Mouse (Mus musculus) G1E (cell line): Measurements from ENCODE around the gene Slc25a12. TPM values are rescaled to one million over a fixed set of nuclear protein-coding genes. Genes with fewer than 3 reads are reported as not detected.

Experiments
- ATAC-seq: 2 replicates; pipeline ENCODE4 v1.8.0; 2016; ENCODE audit warnings: mild to moderate bottlenecking; ENCODE audit not compliant: insufficient number of reproducible peaks, poor library complexity, low FRiP score, severe bottlenecking; ENCODE audit errors: extremely low read depth
- DNase-seq: peaks from one replicate; pipeline ENCODE4 v3.0.0; 2012; ENCODE audit warnings: low spot score
- H3K27me3 ChIP-seq: 2 replicates; pipeline ENCODE4 v1.6.1; 2012; ENCODE audit warnings: mild to moderate bottlenecking, low read length, inconsistent platforms; ENCODE audit not compliant: insufficient read depth
- H3K36me3 ChIP-seq: replicated peaks from 2 replicates; pipeline ENCODE3; 2012; ENCODE audit warnings: mild to moderate bottlenecking, inconsistent platforms
- H3K4me1 ChIP-seq: 2 replicates; pipeline ENCODE4 v1.6.1; 2012; ENCODE audit warnings: low read depth, low read length, inconsistent platforms, mixed read lengths; ENCODE audit not compliant: insufficient read depth
- H3K4me3 ChIP-seq: 2 replicates; pipeline ENCODE4 v1.5.1; 2012; ENCODE audit warnings: low read depth, mild to moderate bottlenecking, inconsistent platforms, low read length, moderate library complexity, mixed read lengths
- H3K9me3 ChIP-seq: replicated peaks from 2 replicates; pipeline ENCODE4 v1.6.1; 2012; ENCODE audit warnings: inconsistent platforms
- CTCF ChIP-seq: IDR thresholded peaks from 2 replicates; pipeline ENCODE4 v1.5.1; 2012; ENCODE audit warnings: low read depth, low read length, inconsistent platforms, mixed read lengths
- GATA1 ChIP-seq: IDR thresholded peaks from 2 replicates; pipeline ENCODE4 v1.6.1; 2012; ENCODE audit warnings: borderline replicate concordance, low read length, inconsistent platforms, mixed read lengths
- GATA2 ChIP-seq: IDR thresholded peaks from 2 replicates; pipeline ENCODE4 v1.6.1; 2012; ENCODE audit warnings: low read depth, low read length, inconsistent platforms, borderline replicate concordance
- POLR2AphosphoS5 ChIP-seq: IDR thresholded peaks from 2 replicates; pipeline ENCODE4 v1.6.1; 2012; ENCODE audit warnings: low read depth, low read length, inconsistent platforms; ENCODE audit not compliant: insufficient replicate concordance
- TAL1 ChIP-seq: conservative IDR thresholded peaks from 2 replicates; pipeline ENCODE4 v1.6.1; 2012; ENCODE audit warnings: low read depth, low read length, inconsistent platforms, mixed read lengths
- polyA plus RNA-seq: library from polyadenylated mRNA; stranded (reverse); fragments of >175 nt; gene quantifications from 2 replicates; pipeline ENCODE4 v1.2.3, GENCODE M21; 2012
- total RNA-seq, 2 experiments: library from RNA; stranded (forward) in 1 of 2; stranded (reverse) in 1 of 2; fragments of 200-1000 nt in 1 of 2; fragments of >200 nt in 1 of 2; fragmentation: Nextera tagmentation in 1 of 2; gene quantifications; 2 replicates each; pipeline ENCODE4 v1.2.3; 2014 to 2017

The Slc25a12 gene
- total and polyA plus RNA-seq, 3 experiments: 12.2 to 51.6 (median 39.3) TPM

DNA sequence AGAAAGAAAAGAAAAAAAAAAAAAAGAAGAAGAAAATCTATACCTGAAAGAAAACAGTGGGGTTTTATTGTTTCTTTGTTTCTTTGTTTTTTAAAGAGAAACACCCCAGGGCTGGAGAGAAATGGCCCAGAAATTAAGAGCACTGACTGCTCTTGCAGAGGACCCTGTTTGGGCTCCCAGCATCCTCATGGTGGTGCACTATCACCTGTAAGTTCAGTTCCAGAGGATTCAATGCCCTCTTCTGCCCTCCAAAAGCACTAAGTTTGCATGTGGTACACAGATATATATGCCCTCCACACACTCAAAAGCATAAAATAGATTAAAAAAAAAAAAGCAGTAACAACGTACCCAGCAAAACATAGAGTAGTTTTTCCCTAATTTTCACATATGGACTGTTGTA, 68.8 kb downstream of the Slc25a12 start:
- H3K4me1 ChIP-seq: no peaks in the 10 kb centered on the region
- no peak overlapping the region for H3K4me3 ChIP-seq
- peaks cover 81% of the 10 kb centered on the region for H3K36me3 ChIP-seq
- TF ChIP-seq CTCF (no peak), GATA2 (no peak), POLR2AphosphoS5 (no peak), GATA1 (no peak), TAL1 (no peak)
- H3K27me3 ChIP-seq: no peaks in the 10 kb centered on the region
- no peaks in the 10 kb centered on the region for H3K9me3 ChIP-seq
- DNase-seq: no peak
- no peak for ATAC-seq

DNA sequence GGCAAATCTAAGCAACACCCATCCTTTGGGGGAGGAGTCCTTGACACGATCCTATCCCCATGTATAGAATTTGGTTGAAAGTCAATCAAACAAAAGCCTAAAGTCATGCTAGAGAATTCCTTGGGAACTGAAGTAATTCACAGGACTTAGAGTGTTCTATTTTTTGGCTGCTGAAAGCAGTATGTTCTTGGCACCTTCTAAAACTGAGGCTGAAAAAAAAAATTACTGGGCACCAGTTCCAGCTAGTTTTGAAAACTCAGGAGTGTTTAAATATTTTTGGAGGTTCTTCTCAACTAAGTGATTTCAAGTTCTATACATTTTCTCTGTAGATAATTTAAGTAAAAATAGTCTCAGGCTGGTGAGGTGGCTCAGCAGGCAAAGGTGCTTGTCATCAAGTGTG, 70.0 kb downstream of the Slc25a12 start:
- H3K27me3 ChIP-seq: no peaks in the 10 kb centered on the region
- DNase-seq (no peak), ATAC-seq (no peak)
- H3K4me1 ChIP-seq: no peaks in the 10 kb centered on the region
- peaks cover 82% of the 10 kb centered on the region for H3K36me3 ChIP-seq
- no peak for TF ChIP-seq GATA1
- TF ChIP-seq TAL1: no peak
- TF ChIP-seq CTCF: no peak
- TF ChIP-seq POLR2AphosphoS5: no peak
- no peak for TF ChIP-seq GATA2
- no peaks in the 10 kb centered on the region for H3K9me3 ChIP-seq
- no peak overlapping the region for H3K4me3 ChIP-seq

DNA sequence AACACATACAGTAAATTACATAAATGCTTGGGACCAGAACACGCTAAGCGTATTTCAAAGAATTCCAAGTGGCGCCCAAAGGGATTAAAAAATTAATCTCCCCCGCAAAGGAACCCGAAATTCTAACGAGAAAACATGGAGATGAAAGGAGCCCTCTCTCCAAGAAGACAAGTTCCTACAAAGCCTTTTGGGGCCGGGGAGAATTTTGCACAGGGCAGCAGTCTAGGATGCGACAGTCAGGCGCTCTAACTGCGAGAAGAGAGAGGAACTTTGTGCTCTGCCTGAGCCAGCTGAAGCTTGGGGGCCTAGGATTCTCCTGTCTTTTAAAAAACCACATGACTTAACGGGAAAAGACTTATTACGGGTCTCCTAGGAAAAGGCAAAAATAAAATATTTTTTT, 71.7 kb downstream of the Slc25a12 start:
- ATAC-seq (no peak), DNase-seq (no peak)
- Histone ChIP-seq H3K36me3 (peaks cover 87% of the 10 kb centered on the region), H3K9me3 (no peaks in the 10 kb centered on the region), H3K4me1 (no peaks in the 10 kb centered on the region), H3K4me3 (no peak overlapping the region), H3K27me3 (no peaks in the 10 kb centered on the region)
- TF ChIP-seq POLR2AphosphoS5: no peak
- TF ChIP-seq TAL1: no peak
- no peak for TF ChIP-seq GATA2
- no peak for TF ChIP-seq CTCF
- TF ChIP-seq GATA1: no peak

DNA sequence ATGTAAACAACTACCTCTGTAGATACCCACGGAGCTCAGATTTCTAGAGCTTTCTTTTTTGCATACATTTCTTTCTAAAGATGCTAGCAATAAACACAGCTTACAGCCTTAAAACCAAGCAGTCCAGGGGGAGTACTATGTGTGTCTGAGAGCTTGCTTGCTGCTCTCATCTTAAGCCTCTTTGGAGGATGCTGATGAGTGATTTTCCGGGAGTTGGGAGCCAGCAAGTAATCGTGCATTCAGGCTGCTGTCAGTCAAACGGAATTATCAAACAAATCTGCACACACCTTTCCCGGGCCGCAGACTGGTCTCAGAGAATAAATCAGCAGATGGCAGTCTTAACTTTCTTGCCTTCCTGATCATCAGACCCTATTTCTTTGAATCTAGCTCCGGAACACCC, 73.1 kb downstream of the Slc25a12 start:
- Histone ChIP-seq H3K4me3 (no peak overlapping the region), H3K27me3 (no peaks in the 10 kb centered on the region), H3K9me3 (no peaks in the 10 kb centered on the region), H3K36me3 (peaks cover 87% of the 10 kb centered on the region), H3K4me1 (no peaks in the 10 kb centered on the region)
- DNase-seq: no peak
- no peak for ATAC-seq
- TF ChIP-seq CTCF (no peak), POLR2AphosphoS5 (no peak), TAL1 (no peak), GATA1 (no peak), GATA2 (no peak)

DNA sequence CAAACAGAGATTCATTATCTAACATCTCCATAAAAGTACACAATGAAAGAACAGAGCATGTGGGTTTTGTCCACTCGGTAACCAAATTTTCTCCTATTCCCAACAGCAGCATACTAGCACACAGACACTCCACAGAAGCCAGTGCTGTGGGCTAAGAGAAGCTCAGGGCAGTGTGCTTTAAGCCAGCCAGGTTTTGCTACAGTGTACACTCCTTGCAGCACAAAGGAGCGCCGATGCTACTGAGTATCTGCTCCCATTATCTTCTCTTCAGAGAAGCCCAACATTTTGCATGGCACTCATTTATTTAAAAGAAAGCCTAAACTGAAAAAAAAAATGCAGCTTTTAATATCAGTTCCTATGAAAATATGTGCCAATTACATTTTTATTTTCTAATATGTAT, 73.6 kb downstream of the Slc25a12 start:
- no peaks in the 10 kb centered on the region for H3K27me3 ChIP-seq

DNA sequence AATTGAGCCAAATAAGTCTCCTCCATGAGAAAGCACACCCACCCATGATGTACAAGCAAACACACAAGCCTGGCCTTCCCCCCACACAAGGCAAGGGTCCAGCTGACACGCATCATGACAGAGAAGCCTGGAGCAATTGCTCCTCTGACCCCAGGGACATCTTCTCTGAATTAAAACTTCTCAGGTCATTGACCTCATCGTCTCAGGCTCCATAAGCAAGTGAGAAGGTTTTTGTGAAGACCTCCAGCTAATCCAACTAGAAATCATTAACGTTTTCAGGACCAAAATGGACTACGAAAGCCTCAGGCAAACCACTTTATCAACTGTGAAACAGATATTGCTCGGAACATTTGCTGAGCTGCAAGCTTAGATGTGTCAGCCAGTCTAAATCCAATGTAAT, 76.0 kb downstream of the Slc25a12 start:
- peaks cover 88% of the 10 kb centered on the region for H3K36me3 ChIP-seq
- no peak for ATAC-seq

More for the DNA sequence above, 73.6 kb downstream of the Slc25a12 start:
- DNase-seq (no peak), ATAC-seq (no peak)
- H3K4me3 ChIP-seq: no peak overlapping the region
- H3K4me1 ChIP-seq: no peaks in the 10 kb centered on the region
- no peaks in the 10 kb centered on the region for H3K9me3 ChIP-seq
- TF ChIP-seq GATA1: no peak
- TF ChIP-seq TAL1: no peak
- no peak for TF ChIP-seq CTCF
- TF ChIP-seq GATA2: no peak
- TF ChIP-seq POLR2AphosphoS5: no peak
- peaks cover 87% of the 10 kb centered on the region for H3K36me3 ChIP-seq

DNA sequence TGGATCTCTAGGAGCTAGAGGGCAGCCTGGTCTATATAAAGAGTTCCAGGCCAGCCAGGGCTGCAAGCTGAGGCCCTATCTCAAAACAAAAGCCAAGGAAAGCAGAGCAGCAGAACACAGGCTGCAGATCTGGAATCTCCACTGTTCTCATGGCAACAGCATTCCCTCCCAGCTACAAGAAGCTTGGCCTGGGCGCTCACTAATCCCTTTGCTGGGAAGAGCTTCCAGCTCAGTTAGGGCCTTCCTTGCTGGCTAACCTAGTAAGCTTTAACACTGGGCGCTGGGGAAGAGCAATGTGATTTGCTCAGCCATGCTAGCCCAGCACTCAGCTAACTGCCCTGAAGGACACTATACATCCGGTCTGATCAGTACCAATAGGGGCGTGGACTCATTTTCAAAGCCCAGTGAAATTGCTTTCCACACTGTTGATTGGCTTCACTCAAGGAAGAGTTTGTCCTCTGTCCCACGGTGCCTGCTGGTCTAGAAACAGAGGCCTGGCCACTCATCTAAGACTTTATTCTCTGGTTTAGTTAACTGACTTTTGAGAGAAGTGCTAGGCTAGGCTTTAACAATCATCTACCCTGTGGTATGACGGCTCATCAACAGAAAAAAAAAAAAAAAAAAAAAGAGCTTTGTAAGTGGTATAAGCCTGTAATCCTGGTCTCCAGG, 77.3 kb downstream of the Slc25a12 start:
- no peak for TF ChIP-seq GATA1
- TF ChIP-seq CTCF: no peak
- no peak for TF ChIP-seq TAL1
- TF ChIP-seq POLR2AphosphoS5: no peak
- no peak for TF ChIP-seq GATA2
- Histone ChIP-seq H3K9me3 (no peaks in the 10 kb centered on the region), H3K36me3 (peaks cover 85% of the 10 kb centered on the region), H3K4me1 (no peaks in the 10 kb centered on the region), H3K4me3 (no peak overlapping the region), H3K27me3 (no peaks in the 10 kb centered on the region)
- no peak for ATAC-seq
- DNase-seq: no peak

More for the DNA sequence above, 76.0 kb downstream of the Slc25a12 start:
- Histone ChIP-seq H3K27me3 (no peaks in the 10 kb centered on the region), H3K9me3 (no peaks in the 10 kb centered on the region), H3K4me1 (no peaks in the 10 kb centered on the region), H3K4me3 (no peak overlapping the region)
- DNase-seq: no peak
- TF ChIP-seq CTCF: no peak
- no peak for TF ChIP-seq TAL1
- no peak for TF ChIP-seq GATA2
- TF ChIP-seq GATA1: no peak
- TF ChIP-seq POLR2AphosphoS5: no peak
